Mouse (Mus musculus): ENCODE data around the gene Mlxip. TPM values are rescaled to one million over a fixed set of nuclear protein-coding genes. Genes with fewer than 3 reads are reported as not detected.

Gene Mlxip
- total RNA-seq (2021): 10 to 100 TPM; 16.6 to 21.6 TPM

DNA sequence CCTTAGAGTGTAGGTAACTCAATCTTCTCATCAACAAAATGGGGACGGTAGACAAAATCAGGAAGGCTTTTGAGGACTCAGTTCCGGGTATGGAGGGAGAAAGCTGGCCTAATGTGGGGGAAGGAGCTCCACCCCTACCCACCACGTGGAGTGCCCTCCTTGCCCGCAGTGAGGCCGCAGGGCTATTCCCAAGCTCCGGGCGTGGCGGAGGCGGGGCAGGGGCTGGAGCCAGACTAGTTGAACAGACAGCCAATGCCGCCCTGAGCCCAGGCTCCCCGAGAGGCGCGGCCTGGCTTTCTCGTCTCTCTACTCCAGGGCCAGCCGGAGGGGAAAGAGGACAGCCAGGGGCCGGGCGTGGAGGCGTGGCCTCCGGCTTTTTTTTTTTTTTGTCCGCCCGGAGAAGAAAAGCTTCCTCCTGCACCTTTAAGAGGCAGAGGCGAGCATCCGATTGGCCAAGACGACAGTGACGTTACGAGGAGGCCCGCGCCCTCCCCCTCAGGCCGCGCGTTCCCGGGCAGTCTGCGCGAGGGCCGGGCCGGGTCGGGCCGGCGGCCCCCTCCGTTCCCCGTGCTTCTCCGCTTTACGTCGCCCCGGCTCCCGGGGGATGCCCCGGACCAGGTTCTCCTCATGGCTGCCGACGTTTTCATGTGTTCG is at the start of gene Mlxip:
Gene Mlxip, plus strand, starts transcription at position 496 of the 654 bp plus-strand sequence.
- DNase-seq (ENCODE audit: extremely low spot score in 1 of 2, low spot score in 1 of 2): peak; percentile 70 to 75

DNA sequence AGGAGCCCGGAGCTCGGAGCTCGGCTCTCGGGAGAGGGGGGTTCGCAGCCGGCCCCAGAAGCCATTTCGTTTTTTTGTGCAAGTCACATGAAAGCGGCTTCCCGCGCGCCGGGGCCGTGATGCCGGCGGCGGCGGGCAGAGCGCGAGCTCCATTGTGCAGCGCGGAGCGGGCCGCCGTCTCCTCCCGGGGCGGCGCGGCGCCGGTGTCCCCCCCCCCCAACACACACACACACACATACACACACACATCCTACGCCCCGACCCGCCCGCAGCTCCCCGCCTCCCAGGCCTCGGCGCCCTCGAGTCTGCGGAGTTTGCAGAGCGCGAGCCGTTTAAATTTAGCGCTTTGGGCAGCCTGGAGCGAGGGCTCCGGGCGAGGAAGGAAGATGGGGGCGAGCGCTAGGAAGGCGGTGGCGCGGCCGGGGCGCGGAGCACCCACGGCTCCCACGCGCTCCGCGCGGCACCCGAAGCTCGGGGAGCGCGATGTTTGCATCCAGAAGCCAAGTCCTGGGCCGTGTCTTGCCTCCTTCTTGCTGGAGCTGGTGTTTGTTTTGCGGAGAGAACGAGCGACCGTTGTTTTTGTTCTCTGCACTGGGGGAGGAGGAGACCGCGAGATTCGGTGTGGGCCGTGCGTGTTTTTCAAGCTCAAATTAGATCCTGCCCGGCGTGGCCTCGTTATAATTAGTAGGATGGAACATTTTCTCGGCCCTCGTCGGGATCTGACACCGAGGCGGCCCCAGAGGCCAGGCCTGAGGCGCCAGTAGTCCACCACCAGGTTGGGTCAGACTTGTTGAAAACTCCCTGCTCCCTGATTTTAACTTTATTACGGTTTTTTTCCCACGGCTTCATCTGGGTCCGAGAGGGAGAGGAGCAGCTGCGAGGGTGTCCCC is 49.4 kb upstream of the Mlxip start:
- peak; percentile 40 to 47 for DNase-seq (ENCODE audit: extremely low spot score in 1 of 2, low spot score in 1 of 2)

DNA sequence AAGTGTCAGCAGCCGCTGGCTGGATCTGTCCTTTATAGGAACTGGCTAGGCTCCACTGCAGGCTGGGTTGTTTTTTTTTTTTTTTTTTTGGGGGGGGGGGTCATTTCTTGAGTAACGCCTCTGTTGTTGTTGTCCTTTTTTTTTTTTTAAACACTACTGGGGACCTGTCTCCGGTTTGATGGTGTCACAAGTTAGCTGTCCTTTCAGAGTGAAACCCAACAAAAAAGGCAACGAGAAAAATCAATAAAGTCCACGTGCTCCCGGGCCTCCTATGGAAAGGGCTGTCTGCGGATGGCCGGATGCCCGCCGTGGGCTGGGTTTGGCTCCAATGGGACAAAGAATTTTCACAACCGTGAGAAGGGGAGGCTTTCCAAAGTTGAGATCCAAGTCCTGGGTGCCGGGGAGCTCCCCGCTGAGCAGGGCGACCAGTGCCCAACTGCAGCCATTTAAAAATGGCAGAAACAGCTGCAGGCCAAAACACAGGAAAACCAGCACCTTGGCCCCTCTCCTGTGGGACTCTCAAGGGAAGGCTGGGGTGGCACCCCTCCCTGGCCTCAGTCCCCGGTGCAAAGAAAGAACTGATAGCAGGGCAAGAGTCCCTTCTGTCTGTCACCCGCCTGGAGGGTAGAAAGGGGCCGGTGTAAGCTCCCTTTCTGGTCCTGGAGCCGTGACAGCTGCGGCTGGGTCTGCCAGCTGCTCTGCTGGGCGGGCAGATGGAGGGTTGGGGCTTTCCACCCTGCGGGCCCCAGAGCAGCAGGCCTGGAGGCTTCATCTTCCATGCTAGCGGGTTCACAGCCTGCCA is 48.5 kb upstream of the Mlxip start:
- peak; percentile 35 to 57 for DNase-seq (ENCODE audit: extremely low spot score in 1 of 2, low spot score in 1 of 2)

DNA sequence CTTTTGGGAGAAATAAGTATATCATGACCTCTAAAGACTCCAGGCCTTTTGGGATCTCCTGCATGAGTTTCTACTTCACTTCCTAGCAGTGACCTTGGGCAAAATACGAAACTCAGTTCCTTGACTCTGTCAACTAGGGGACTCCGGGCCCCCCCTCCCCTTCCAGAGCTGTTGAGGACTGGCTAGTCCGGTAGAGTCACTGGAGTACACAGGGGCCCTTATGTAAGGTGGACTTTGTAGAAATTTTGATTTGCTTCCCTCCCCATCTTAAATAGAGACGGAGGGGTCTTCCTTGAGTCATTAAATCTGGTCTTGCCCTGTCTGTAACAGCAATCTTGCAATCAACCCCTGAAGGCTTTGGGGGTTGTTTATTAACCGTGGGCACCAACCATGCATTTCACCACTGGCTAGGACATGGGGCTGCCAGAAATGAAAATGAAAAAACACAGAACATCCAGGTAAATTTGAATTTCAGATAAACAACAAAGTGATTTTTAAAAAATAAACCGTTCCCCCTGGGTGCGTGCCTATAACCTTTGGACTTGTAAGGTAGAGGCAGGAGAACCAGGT is 47.8 kb upstream of the Mlxip start:
- DNase-seq (ENCODE audit: extremely low spot score in 1 of 2, low spot score in 1 of 2): no peak

DNA sequence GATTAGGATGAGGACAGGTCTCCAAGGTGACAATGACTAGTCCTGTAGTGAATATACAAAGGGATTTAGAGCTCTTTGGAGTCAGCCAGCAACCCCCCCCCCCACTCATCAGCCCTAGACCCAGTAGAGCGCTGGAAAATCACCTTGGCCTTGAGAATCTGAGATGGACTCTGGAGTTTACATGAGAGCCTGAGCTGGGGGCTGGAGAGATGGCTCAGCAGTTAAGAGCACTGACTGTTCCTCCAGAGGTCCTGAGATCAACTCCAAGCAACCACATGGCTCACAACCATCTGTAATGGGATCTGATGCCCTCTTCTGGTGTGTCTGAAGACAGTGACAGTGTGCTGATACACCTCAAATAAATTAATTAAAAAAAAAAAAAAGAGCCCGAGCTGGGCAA is 46.6 kb upstream of the Mlxip start:
- no peak for DNase-seq (ENCODE audit: extremely low spot score in 1 of 2, low spot score in 1 of 2)

DNA sequence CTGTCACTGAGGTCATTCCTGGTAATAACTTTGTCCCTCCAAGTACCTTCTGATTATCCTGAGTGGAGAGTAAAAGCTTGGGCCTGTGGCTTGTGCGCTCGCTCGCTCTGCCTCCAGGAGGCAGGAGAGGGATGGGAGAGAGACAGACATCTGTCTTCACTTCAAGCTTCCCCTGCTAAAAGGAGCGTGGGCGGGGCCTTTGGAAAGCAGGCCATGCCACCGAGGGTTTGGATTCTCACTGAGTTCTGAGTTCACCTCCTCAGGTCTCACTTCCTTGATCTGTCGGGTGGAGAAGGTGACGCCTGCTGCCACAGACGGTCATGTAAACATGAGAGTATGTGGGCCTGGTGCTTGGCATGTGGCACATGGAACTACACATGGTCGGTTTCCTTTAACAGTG is 44.2 kb upstream of the Mlxip start:
- DNase-seq (ENCODE audit: extremely low spot score in 1 of 2, low spot score in 1 of 2): peak in 1 of 2 experiments; percentile 40

DNA sequence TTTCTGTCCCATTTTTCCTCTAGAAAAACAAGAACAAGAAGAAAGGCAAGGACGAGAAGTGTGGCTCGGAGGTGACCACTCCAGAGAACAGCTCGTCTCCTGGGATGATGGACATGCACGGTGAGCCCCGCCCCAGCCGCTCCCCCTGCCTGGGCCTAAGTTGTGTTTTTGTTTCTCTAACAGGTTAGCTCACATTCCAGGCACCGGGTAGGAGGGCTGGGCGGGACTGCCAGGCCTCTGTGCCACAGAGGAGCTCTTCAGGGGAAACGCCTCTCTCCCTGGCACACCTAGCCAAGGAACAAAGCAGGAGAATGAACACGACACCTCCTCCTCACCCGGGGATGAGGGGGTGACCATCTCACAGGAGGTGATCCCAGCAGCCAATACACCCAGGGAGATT is 38.7 kb upstream of the Mlxip start:
- DNase-seq (ENCODE audit: extremely low spot score in 1 of 2, low spot score in 1 of 2): no peak

DNA sequence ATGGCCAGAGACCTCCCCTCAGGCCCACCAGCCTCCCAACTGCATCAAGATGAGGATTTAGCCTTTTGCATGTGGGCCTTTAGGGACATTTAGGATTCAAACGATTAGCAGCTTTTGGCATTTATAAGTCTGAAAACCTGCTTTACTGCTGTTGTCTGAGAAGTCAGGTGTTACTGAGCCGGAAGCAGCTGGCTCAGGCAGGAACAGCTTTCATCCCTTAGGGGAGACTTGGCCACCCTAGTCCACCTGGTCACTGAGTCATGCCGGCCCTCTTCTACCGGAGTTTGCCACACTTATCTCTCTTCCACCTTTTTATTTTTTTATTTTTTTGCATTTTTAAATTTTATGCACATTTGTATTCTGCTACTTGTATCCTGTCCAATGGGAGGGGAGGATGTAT is 37.3 kb upstream of the Mlxip start:
- no peak for DNase-seq (ENCODE audit: extremely low spot score in 1 of 2, low spot score in 1 of 2)

DNA sequence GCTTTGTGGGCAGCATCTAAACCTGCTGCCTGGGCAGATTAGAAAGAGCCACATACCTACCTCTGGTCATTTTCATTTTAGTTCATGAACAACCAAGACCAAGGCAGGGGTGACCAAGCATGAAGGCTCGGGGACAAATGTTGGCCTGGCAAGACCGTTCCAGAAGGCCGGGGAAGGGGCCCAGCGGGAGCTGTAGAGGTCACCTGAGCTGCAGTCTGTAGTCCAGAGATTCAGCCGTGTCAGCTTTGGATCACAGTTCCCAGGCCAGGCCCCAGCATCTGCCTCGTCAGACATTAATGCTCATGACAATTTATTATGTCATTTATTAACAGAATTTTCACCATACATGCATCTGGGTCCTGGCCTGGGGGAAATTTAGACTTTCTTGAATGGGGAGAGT is 35.2 kb upstream of the Mlxip start:
- no peak for DNase-seq (ENCODE audit: extremely low spot score in 1 of 2, low spot score in 1 of 2)

DNA sequence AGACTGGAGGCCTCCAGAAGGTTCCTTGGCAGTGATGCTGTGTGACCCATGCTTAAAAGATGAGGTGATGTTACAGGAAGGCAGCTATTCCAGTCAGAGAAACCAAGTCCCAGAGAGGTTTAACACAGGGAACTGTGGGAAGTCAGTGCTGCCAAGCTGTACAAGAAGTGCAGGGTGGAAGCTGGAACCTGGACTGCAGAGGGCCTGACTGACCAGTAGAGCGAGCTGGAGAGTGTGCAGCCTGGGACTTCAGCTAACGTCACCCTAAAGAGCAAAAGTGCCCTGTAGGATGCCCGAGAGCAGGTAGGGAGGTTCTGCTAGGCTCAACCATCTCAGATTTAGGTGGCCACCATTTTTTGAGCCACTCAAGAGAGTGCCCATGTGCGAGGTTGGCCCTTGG is 31.7 kb upstream of the Mlxip start:
- no peak for DNase-seq (ENCODE audit: extremely low spot score in 1 of 2, low spot score in 1 of 2)

DNA sequence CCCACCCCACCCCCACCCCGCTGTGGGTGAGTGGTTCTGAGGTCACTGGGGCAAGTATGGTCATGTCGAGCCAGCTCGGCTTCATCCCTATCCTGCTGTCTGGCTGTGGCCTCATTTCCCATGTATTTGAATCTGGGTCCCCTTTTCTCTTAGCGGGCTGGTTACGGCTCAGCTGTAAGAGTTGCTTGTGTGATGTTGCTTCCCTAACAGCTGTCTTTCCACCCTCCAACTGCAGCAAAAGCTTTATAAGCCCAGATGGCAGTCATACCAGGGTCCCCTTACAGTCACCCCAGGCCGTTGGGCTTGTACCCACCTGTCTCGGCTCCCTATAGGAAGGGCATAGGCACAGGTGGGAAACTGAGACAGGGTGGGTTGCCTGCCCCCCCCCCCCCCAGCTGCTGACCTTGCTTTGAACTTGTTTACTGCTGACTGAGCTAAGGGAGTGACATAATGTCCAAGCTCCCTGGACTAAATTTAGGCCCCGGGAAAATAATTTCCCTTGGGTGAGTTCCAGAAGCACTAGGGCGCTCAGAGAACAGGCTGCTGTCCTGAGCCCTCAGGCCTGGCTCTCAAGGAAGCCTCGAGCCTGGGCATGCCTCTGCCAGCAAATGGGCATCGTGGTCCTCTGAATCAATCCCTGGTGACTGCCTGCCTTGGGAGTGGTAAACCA is 30.2 kb upstream of the Mlxip start:
- DNase-seq (ENCODE audit: extremely low spot score in 1 of 2, low spot score in 1 of 2): no peak

DNA sequence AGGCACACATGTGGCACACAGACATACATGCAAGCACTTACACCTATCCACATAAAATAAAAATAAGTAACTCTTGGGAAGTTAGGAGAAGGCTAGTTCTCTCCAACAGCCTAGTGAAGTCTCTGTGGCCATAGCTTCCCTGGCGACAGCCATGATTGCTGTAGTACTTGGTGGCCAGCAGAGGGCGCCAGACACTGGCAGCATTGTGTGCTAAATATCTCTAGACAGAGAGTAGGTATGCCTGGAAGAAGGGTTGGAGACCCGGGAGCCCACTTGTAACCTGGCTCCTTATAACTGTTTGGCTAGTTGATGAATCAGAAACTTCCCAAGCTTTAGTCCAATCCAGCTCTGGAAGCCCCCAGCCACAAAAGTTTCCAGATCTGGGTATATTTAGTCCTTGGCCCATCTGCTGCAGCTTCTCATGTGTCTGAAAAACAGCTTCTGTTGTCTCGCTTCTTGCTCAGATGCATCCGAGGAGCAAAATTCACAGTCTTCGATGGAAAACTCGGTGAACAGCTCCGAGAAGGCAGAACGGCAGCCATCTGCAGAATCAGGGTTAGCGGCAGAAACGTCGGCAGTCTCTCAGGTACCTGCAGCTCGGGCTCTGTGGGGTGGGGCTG is 25.6 kb upstream of the Mlxip start:
- peak in 1 of 2 experiments; percentile 60 for DNase-seq (ENCODE audit: extremely low spot score in 1 of 2, low spot score in 1 of 2)

DNA sequence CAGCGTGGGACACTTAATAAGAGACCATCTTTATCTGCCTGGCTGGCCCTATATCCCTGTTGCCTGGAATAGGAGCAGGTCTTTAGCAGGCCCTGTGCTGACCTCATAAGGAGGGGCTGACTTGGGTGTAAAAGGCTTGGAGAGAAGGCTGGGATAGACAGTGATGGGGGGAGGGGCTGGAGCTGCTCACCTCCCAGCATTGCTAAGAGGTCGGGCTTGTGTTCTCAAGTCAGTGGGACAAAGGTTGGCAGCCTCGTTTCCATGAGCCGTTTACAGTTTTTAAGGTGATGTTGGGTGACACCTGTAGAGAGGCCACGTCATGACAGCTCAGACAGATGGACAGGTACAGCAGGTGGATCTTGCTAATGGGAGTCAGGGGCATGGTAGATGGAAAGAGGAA is 24.5 kb upstream of the Mlxip start:
- no peak for DNase-seq (ENCODE audit: extremely low spot score in 1 of 2, low spot score in 1 of 2)

DNA sequence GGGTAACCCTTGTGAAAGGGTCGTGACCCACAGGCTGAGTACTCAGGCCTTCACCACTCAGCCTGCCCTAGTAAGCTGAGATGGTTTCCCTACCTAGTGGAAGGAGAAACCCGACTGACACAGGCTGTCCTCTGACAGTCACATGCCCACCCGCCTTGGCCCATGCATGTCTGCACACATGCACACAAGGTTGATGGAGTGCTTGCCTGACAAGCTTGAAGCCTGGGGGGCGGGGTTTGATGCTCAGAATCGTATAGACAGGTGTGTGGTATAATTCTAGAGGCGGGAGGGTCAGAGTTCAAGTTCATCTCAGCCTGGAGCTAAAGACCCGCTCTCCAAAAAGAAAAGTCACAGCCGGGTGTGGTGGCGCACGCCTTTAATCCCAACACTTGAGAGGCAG is 19.3 kb upstream of the Mlxip start:
- DNase-seq (ENCODE audit: extremely low spot score in 1 of 2, low spot score in 1 of 2): no peak

DNA sequence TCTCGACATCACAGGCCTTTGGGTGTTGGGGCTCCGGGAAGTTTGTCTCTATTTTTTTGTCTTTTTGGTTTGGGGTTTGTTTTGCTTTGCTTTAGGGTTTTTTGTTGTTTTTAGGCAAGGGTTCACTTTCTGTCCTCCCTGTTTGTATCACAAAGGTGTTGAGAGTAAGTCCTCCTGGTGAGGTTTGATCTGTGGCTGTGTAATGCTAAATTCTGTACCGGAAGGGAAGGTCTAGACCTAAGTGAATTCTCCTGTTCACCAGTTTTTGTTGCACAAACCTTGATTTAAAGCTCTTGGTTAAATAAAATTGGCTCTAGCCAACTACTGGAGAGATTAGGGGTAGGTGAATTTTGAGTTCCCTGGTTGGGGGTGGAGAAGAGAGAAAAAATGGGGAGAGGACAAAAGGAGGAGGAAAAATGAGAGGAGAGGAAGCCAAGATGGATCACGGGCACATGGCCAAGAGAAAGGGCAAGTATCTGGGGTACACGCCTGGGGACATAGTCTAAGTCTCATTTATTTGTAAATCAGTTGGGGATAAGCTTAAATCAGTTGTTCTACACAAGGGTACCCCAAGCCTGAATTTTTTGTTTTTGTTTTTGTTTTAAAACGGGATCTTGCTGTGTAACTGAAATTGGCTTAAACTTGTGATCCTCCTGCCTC is 18.7 kb upstream of the Mlxip start:
- no peak for DNase-seq (ENCODE audit: extremely low spot score in 1 of 2, low spot score in 1 of 2)

DNA sequence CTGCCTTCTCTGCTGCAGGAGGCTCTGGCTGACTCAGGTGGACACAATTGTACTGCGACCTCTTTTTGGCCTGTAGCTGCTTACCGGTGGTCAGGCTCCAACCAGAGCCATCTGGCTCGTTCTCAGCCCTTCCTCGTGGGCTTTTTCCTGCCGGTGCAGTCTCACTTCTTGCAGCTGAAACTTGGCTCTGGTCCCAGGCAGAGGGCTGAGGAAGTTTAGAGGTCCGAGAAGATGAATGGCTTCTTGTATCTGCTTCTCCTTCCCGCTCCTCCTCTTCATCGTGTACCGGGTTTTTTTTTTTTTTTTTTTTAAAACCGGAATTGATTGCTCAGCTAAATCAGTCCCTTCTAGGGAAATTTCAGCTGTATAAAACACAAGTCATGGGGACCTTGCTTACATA is 18.0 kb upstream of the Mlxip start:
- DNase-seq (ENCODE audit: extremely low spot score in 1 of 2, low spot score in 1 of 2): peak in 1 of 2 experiments; percentile 47

DNA sequence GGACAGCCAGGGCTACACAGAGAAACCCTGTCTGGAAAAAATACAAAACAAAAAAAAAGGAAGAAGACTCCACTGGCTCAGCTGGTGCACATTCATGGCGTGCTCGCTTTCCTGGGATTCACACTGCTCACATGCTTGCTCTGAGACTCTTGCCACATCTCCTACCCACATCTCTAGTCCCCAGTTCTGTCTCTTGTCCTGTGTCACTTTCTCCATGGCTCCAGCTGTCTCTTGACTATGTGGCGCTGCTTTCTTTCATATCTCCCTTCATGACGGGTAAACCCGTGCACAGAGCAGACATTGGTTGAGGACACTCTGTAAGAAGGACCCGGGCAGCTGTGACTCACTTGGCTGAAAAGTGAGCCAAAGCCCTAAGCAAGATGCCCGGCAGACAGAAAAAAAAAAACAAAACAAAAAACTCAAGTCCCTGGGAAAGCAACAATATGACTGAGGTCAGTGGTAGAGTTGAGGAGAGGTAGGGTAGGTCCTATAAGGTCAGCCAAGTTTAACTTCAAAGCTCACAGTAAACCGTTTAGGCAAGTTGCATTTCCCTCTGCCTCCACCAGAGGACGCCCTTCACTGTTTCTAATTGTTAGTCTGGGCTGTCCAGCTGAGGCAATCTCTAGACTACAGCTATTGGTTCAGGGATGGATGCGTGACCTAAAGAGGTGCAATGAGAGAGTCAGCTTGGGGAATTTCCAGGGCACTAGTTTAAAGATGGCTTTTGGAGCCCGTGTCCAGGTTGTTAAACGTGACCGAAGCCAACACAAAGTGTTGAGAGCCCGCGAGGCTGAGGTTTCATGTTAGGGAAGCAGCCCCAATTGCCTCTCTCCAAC is 17.3 kb upstream of the Mlxip start:
- peak; percentile 63 to 90 for DNase-seq (ENCODE audit: extremely low spot score in 1 of 2, low spot score in 1 of 2)

DNA sequence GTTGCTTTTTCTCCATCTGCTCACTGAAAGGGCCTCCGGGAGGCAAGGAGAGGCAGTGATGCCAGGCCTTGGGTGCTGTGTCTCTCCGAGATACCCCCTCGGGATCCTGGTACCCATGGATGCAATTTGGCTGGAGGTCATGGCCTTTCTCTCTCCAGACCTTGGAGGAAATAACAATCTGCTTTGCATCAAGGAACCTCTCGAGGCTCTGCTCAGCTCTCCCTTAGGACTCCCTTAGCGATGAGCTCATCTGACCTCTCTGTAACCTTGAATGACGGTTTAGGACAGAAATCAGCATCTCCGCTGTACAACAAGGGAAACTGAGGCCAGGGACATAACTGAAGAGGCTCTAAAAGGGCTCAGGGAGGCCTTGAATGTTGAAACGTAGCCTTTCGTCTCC is 15.9 kb upstream of the Mlxip start:
- no peak for DNase-seq (ENCODE audit: extremely low spot score in 1 of 2, low spot score in 1 of 2)
